Mouse (Mus musculus) embryonic facial prominence, embryonic 12.5 days (tissue): Measurements from ENCODE around the gene Tmco4. TPM values are rescaled to one million over a fixed set of nuclear protein-coding genes. Genes with fewer than 3 reads are reported as not detected.

Experiments
- ATAC-seq: fragments of 200-750 bp; cut with Nextera tagmentation; 2 replicates; pipeline ENCODE4 v1.8.0; 2017; ENCODE audit not compliant: insufficient number of reproducible peaks, insufficient read depth, low FRiP score, low TSS enrichment
- H3K27ac ChIP-seq: fragments of 300-500 bp; sonication (generic); 2 replicates; pipeline ENCODE4 v1.5.1; 2016; ENCODE audit warnings: mild to moderate bottlenecking
- H3K27me3 ChIP-seq: fragments of 300-500 bp; sonication (generic); 2 replicates; pipeline ENCODE4 v1.6.1; 2016; ENCODE audit warnings: mild to moderate bottlenecking, moderate library complexity
- H3K36me3 ChIP-seq: fragments of 300-500 bp; sonication (generic); 2 replicates; pipeline ENCODE4 v1.6.1; 2016; ENCODE audit warnings: mild to moderate bottlenecking
- H3K4me1 ChIP-seq: fragments of 300-500 bp; sonication (generic); 2 replicates; pipeline ENCODE4 v1.6.1; 2016
- H3K4me2 ChIP-seq: fragments of 300-500 bp; sonication (generic); replicated peaks from 2 replicates; pipeline ENCODE4 v1.6.1; 2016; ENCODE audit warnings: mild to moderate bottlenecking, moderate library complexity
- H3K4me3 ChIP-seq: fragments of 300-500 bp; sonication (generic); 2 replicates; pipeline ENCODE4 v1.5.1; 2016; ENCODE audit warnings: mild to moderate bottlenecking
- H3K9ac ChIP-seq: fragments of 300-500 bp; sonication (generic); 2 replicates; pipeline ENCODE4 v1.6.1; 2016; ENCODE audit warnings: mild to moderate bottlenecking, moderate library complexity
- H3K9me3 ChIP-seq: fragments of 300-500 bp; sonication (generic); 2 replicates; pipeline ENCODE4 v1.6.1; 2016; ENCODE audit warnings: mild to moderate bottlenecking, moderate library complexity
- WGBS: fragments of 180-500 bp; shearing (Covaris S2); methylation state at CpG from one replicate; pipeline ENCODE4 v1.1.7; 2016; 5-methylcytosine and 5-hydroxymethylcytosine counted together
- polyA plus RNA-seq: library from polyadenylated mRNA; unstranded; fragments of >200 nt; fragmentation: Nextera tagmentation; extraction: Ambion mirVana; gene quantifications from 2 replicates; pipeline ENCODE4 v1.2.1, GENCODE M21; 2016

Gene Tmco4
- 2.9 and 3.7 TPM in 2 replicates for polyA plus RNA-seq

GRCm38 (mm10) chr4:138972827-138973718 lies at the start of gene Tmco4:
TSS of gene Tmco4 (plus strand) at chr4:138972888.
- H3K27ac ChIP-seq = peak within 1 kb of the TSS; percentile 57
- H3K36me3 ChIP-seq = no peaks in the 10 kb centered on the region
- peak; percentile 67; the same call in 1 of the 2 replicates for ATAC-seq
- H3K4me3 ChIP-seq = peak within 1 kb of the TSS; percentile 56
- H3K9ac ChIP-seq = peak within 1 kb of the TSS; percentile 83
- peaks cover 6% of the 10 kb centered on the region for H3K4me1 ChIP-seq
- no peaks in the 10 kb centered on the region for H3K9me3 ChIP-seq
- no peaks in the 10 kb centered on the region for H3K27me3 ChIP-seq
- H3K4me2 ChIP-seq = peak within 1 kb of the TSS; percentile 97
- 1% methylated on average over 60 of the region's 60 CpGs for WGBS

GRCm38 (mm10) chr4:138925561-138925960 lies 47.1 kb upstream of the Tmco4 start:
- H3K4me1 ChIP-seq = peaks cover 2% of the 10 kb centered on the region; the same call in 1 of the 2 replicates
- H3K9ac ChIP-seq = no peak overlapping the region
- H3K27ac ChIP-seq = no peak overlapping the region
- ATAC-seq = no peak
- H3K4me3 ChIP-seq = no peak overlapping the region
- H3K4me2 ChIP-seq = no peak overlapping the region
- H3K9me3 ChIP-seq = no peaks in the 10 kb centered on the region
- WGBS = 78% methylated on average over 2 of the region's 2 CpGs
- no peaks in the 10 kb centered on the region for H3K36me3 ChIP-seq
- no peaks in the 10 kb centered on the region for H3K27me3 ChIP-seq

DNA sequence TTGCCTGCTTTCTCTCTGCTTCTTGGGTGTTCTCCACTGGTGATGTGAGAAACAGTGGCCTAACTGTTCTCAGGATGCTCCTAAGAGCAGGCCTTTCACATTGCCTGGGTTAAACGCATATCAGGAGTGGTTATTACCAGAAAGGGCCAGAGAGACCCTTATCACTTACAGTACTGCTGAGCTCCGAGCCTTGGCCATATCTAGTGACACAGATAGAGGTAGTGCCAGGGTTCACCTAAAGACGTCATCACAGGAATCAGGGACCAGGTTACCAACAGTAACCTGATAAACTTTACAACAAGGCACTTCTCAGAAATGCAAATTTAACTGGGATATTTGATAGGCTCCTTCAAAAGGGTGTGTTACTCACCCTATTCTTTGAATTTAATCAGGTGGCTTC lies 38.8 kb upstream of the Tmco4 start:
- Histone ChIP-seq H3K27ac (no peak overlapping the region), H3K27me3 (no peaks in the 10 kb centered on the region), H3K9me3 (no peaks in the 10 kb centered on the region), H3K4me3 (no peak overlapping the region), H3K4me2 (no peak overlapping the region), H3K4me1 (no peaks in the 10 kb centered on the region), H3K36me3 (no peaks in the 10 kb centered on the region), H3K9ac (no peak overlapping the region)
- WGBS = 79% methylated on average over 3 of the region's 3 CpGs
- no peak for ATAC-seq

DNA sequence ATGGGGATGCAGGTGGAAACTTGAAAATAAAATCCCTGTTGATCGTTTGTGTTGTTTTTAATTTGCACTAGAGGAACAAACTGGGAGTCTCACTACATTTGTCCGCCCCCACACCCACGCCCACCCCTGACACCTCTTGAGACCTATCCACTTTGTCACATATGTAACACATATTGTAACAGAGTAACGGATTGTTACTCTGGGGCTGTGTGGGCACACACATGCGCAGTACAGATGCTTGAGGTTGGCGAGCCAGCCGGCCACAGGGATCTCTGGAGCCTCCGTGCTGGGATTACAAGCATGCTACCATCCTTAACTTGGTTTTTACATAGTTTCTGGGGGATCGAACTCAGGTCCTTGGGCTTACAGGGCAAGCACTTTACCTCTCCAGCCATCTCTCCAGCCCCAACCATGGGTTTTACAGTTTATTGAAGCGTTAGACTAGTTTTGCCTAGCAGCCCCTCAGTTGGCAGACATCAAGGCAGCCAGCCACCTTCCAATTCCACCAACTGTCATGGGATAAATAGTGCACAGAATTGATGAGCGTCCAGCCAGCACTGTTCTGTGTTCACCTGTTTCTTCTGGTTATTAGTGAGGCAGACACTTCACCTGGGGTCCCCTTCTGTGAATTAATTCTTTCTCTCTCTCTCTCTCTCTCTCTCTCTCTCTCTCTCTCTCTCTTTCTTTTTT lies 38.1 kb upstream of the Tmco4 start:
- WGBS = 82% methylated on average over 11 of the region's 11 CpGs
- H3K27me3 ChIP-seq = no peaks in the 10 kb centered on the region
- no peak for ATAC-seq
- no peak overlapping the region for H3K4me3 ChIP-seq
- H3K4me1 ChIP-seq = no peaks in the 10 kb centered on the region
- H3K4me2 ChIP-seq = no peak overlapping the region
- H3K9me3 ChIP-seq = no peaks in the 10 kb centered on the region
- no peaks in the 10 kb centered on the region for H3K36me3 ChIP-seq
- H3K27ac ChIP-seq = no peak overlapping the region
- no peak overlapping the region for H3K9ac ChIP-seq

- WGBS = 64% methylated on average over 10 of the region's 10 CpGs
- no peaks in the 10 kb centered on the region for H3K27me3 ChIP-seq
Measured at GRCm38 (mm10) chr4:138938495-138939269, 34.0 kb upstream of the Tmco4 start.

GRCm38 (mm10) chr4:138939481-138939880 lies 33.2 kb upstream of the Tmco4 start:
- no peaks in the 10 kb centered on the region for H3K27me3 ChIP-seq
- H3K9me3 ChIP-seq = no peaks in the 10 kb centered on the region
- H3K4me3 ChIP-seq = no peak overlapping the region
- no peak overlapping the region for H3K9ac ChIP-seq
- H3K4me2 ChIP-seq = no peak overlapping the region
- no peak overlapping the region for H3K27ac ChIP-seq
- H3K36me3 ChIP-seq = no peaks in the 10 kb centered on the region
- ATAC-seq = no peak
- H3K4me1 ChIP-seq = peaks cover 12% of the 10 kb centered on the region
- 78% methylated on average over 4 of the region's 4 CpGs for WGBS

More at GRCm38 (mm10) chr4:138938495-138939269, 34.0 kb upstream of the Tmco4 start:
- Histone ChIP-seq H3K4me3 (no peak overlapping the region), H3K27ac (no peak overlapping the region), H3K4me2 (no peak overlapping the region), H3K9ac (no peak overlapping the region), H3K4me1 (peaks cover 12% of the 10 kb centered on the region), H3K9me3 (no peaks in the 10 kb centered on the region), H3K36me3 (no peaks in the 10 kb centered on the region)
- ATAC-seq = no peak

GRCm38 (mm10) chr4:138941401-138941800 lies 31.3 kb upstream of the Tmco4 start:
- Histone ChIP-seq H3K4me3 (no peak overlapping the region), H3K36me3 (no peaks in the 10 kb centered on the region), H3K9ac (no peak overlapping the region), H3K27me3 (no peaks in the 10 kb centered on the region), H3K4me2 (no peak overlapping the region), H3K4me1 (peaks cover 12% of the 10 kb centered on the region), H3K9me3 (no peaks in the 10 kb centered on the region), H3K27ac (no peak overlapping the region)
- no peak for ATAC-seq
- 32% methylated on average over 7 of the region's 7 CpGs for WGBS

DNA sequence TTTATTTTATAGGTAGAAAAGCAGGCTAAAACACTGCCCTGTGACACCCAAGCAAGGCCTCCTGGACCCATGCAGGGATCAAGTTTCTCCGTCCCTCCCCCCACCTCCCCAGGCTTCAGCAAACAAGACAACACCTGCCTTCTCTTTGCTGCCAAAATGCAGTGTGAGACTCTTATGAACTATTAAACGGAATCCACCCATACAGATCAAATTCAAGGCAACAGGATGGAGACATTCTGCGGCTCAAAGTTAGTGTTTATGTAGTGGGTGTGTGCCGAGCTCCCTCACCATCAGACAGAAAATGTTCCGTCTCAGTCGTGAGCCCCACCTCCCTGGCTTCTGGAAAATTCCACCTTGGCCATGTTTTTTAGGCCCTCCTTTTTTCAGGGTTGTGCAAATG lies 30.7 kb upstream of the Tmco4 start:
- WGBS = 28% methylated on average over 6 of the region's 6 CpGs
- Histone ChIP-seq H3K36me3 (no peaks in the 10 kb centered on the region), H3K27me3 (no peaks in the 10 kb centered on the region), H3K4me2 (no peak overlapping the region), H3K9me3 (no peaks in the 10 kb centered on the region), H3K4me3 (no peak overlapping the region), H3K27ac (no peak overlapping the region), H3K4me1 (peaks cover 12% of the 10 kb centered on the region), H3K9ac (no peak overlapping the region)
- ATAC-seq = 0 out of 2 replicates have a peak, but pooled peaks have one; percentile 15

- no peak overlapping the region for H3K4me2 ChIP-seq
- H3K36me3 ChIP-seq = no peaks in the 10 kb centered on the region
- no peaks in the 10 kb centered on the region for H3K9me3 ChIP-seq
- H3K27ac ChIP-seq = no peak overlapping the region
- 26% methylated on average over 15 of the region's 15 CpGs for WGBS
- H3K4me3 ChIP-seq = no peak overlapping the region
- no peaks in the 10 kb centered on the region for H3K27me3 ChIP-seq
- H3K9ac ChIP-seq = no peak overlapping the region
- peaks cover 12% of the 10 kb centered on the region for H3K4me1 ChIP-seq
- no peak for ATAC-seq
Measured at GRCm38 (mm10) chr4:138943730-138944129, 29.0 kb upstream of the Tmco4 start.

DNA sequence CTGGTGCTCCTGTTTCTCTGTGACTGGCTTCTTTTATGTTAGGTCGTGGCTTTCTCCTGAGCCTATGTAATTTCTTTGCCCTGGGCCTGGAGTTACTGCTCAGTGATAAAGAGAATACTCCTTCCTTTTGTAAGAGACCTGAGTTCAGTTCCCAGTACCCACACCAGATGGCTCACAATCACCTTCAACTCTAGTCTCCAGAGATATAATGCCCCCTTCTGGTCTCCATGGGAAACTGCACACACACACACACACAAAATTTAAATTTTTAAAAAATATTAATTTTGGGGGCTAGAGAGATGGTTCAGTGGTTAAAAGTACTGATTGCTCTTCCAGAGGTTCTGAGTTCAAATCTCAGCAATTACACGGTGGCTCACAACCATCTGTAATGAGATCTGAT lies 24.4 kb upstream of the Tmco4 start:
- Histone ChIP-seq H3K9ac (no peak overlapping the region), H3K36me3 (no peaks in the 10 kb centered on the region), H3K27ac (no peak overlapping the region), H3K4me1 (no peaks in the 10 kb centered on the region), H3K27me3 (no peaks in the 10 kb centered on the region), H3K4me2 (no peak overlapping the region), H3K9me3 (no peaks in the 10 kb centered on the region), H3K4me3 (no peak overlapping the region)
- WGBS = 84% methylated on average over 2 of the region's 2 CpGs
- no peak for ATAC-seq

DNA sequence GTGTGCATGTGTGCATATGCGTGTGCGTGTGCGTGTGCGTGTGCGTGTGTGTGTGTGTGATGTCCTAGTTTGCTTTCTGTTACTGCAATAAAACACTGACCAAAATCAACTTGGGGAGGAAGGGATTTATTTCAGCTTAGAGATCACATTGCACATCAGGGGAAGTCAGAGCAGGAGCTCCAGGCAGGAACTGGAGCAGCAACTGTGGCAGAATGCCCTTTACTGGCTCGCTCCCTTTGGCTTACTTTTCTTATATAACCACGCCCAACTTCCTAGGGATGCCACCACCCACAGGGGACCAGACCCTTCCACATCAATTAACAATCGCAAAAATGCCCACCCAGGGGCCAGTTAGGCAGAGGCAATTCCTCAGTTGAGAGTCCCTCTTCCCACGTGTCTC lies 14.1 kb upstream of the Tmco4 start:
- Histone ChIP-seq H3K4me1 (no peaks in the 10 kb centered on the region), H3K9me3 (no peaks in the 10 kb centered on the region), H3K27me3 (no peaks in the 10 kb centered on the region), H3K9ac (no peak overlapping the region), H3K4me3 (no peak overlapping the region), H3K27ac (no peak overlapping the region), H3K36me3 (no peaks in the 10 kb centered on the region), H3K4me2 (no peak overlapping the region)
- WGBS = 88% methylated on average over 9 of the region's 9 CpGs
- ATAC-seq = no peak
